Mouse (Mus musculus) megakaryocyte, embryonic 14.5 days (primary cell): ENCODE data around the gene Tll2.

ENCODE experiments used
- FLI1 ChIP-seq: IDR thresholded peaks from 2 replicates; pipeline ENCODE4 v1.6.1; 2012; ENCODE audit warnings: low read length, inconsistent platforms, mixed read lengths
- GATA1 ChIP-seq: IDR thresholded peaks from 3 replicates; pipeline ENCODE4 v1.6.1; 2012; ENCODE audit warnings: mixed read lengths, low read length, inconsistent platforms, borderline replicate concordance

GRCm38 (mm10) chr19:41140961-41141360 lies 65.7 kb downstream of the Tll2 start:
- TF ChIP-seq GATA1 (no peak), FLI1 (no peak)
